Mouse (Mus musculus) liver, embryonic 14.5 days (tissue): Measurements from ENCODE around the gene Hectd2.

Experiments used
- CTCF ChIP-seq: IDR thresholded peaks from 2 replicates; pipeline ENCODE4 v1.5.1; 2016; ENCODE audit warnings: antibody characterized with exemption, low read depth, control low read depth
- EP300 ChIP-seq: IDR thresholded peaks from 2 replicates; pipeline ENCODE4 v1.6.1; 2016; ENCODE audit warnings: antibody characterized with exemption, low read depth

DNA sequence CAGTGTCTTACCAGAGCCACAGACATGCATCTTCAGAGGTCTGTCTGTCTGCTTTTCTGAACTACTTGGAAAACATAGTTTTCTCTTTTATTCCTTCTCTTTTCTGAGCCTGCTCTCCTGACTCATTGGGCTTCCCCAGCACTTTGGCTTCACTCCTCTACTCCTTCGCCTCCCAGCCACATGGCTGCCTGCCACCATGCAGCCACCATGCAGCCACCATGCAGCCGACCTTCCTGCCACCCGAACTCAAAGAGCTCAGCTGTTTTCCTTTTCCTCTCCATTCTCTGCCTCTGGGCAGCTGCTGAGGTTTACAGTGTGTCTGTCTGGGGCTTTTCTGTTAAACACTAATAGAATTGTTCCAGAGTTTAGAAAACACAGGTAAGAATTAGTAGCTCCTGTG is 19.5 kb downstream of the Hectd2 start:
- no peak for TF ChIP-seq CTCF
- no peak for TF ChIP-seq EP300
